Mouse (Mus musculus): Measurements from ENCODE around the gene Frmd4a. TPM values are rescaled to one million over a fixed set of nuclear protein-coding genes. Genes with fewer than 3 reads are reported as not detected.

Frmd4a gene
- total RNA-seq, 2 experiments from 2014 or later = 216 to 254 TPM

DNA sequence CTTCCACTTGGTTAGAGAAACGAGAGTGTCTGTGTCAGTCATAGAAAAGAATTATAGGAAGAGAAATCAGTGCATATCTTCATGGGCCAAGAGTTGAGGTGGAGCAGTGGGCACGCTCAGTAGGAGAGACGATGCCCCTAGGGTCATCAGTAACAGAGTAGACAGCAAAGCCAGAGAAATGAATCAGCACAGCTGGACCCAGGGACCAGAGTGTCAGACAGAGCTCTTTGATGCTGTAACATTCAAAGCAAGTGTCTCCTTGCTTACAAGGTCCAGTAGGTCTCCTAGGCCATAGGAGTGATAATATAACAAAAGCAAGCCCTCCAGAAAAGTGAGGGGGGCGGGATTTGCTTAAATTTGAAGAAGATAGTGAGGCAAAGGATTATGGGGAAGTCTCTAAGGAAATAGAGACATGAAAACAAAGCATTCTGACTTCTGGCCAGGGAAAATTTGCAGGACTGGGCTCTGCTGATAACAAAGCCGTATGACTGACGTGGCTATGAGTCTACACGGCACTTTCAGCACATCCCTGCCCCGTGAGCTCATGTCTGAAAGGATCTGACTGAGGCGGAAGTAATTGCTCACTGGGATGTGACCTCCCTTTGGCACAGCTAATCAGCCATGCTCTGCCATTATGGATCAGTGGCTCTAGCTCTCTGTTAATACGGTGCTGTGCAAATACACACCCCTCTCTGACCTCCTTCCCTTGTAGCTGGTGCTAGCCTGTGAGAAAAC lies 243.0 kb downstream of the Frmd4a start:
- intact Hi-C loops (cut with DNase I) = no loop called here
- peak; percentile 30 for DNase-seq

DNA sequence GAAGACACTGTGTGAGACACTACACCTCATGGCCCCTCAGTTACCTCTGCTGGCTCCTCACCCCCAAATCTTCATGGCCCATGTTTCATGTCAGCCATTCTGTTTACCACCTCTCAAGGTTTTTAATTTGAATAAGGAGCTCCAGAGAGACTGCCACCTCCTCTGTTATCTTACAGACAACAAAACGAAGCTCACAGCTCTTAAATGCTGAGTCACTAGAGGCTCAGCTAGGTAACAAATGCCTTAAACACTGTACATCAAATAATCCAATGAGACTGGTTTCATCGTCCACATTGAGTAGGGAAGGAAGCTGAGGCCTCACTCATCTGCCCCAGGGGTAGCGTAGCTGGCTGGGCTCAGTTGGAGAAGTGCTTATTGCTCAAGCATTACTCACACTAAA lies 245.2 kb downstream of the Frmd4a start:
- DNase-seq = no peak
- intact Hi-C loops (cut with DNase I) = no loop called here

DNA sequence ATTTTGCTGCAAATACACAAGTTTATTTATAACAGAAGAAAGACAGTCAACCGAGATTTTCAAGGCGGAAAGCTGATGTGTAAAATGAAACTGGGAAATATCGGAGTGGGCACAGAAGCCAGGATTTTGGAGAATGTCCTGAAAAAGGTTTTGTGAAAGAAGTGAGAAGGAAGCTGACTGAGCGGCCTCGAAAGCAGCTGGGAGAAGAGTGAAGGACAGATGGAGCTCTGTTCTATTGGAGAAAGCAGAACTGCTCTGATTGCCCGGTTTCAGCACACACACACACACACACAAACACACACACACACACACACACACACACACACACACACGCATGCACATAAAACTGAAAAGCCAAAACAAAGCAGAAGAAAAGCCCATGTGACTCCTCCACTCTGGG lies 249.9 kb downstream of the Frmd4a start:
- intact Hi-C loops (cut with DNase I) = no loop called here

DNA sequence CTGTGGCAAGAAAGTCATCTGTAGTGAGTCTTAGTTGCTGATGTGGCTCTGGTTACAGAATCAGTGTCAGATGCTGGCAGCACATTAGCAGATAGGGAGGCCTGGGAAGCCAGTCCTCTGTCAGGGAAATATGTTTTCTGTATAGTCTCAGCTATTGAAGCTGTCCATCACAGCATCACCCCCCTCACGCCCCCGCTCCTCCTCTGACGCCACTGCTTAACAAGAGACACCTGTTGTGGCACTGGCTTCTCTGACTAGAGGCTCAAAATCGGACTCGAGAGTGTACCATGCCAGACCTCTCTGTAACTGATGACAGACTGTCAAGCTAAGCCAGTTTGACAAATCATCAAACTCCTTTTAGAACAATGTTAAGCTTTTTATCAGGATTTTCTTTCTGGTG lies 265.3 kb downstream of the Frmd4a start:
- no peak for DNase-seq
- intact Hi-C loops (cut with DNase I) = no loop called here

More for the DNA sequence above, 249.9 kb downstream of the Frmd4a start:
- no peak for DNase-seq

DNA sequence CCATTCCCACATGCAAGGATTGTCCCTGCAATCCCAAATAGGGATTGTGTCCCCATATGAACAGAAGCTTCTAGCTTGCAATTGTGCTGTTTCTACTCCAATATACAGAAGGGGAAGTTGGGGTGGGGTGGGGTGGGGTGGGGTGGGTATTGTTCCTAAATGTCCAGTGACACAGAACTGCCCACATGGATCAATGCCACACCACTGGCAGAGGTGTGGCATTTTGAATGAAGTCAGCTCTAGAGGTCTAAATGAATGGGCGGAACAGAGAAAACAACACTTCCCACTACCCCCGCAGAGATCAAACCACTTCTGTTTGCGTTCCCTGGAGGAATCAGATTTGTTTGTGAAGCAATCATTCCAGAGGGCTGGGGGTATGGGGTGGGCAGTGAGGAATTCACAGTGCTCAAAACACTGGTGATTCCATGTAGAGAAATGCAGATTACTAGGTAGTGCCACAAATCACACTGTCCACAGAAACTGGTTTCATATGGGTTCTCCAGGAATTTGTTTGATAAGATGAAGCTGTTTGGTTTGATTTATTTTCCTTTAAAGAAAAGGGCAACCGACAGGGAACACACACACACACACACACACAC lies 268.3 kb downstream of the Frmd4a start:
- DNase-seq = no peak
- intact Hi-C loops (cut with DNase I) = no loop called here

DNA sequence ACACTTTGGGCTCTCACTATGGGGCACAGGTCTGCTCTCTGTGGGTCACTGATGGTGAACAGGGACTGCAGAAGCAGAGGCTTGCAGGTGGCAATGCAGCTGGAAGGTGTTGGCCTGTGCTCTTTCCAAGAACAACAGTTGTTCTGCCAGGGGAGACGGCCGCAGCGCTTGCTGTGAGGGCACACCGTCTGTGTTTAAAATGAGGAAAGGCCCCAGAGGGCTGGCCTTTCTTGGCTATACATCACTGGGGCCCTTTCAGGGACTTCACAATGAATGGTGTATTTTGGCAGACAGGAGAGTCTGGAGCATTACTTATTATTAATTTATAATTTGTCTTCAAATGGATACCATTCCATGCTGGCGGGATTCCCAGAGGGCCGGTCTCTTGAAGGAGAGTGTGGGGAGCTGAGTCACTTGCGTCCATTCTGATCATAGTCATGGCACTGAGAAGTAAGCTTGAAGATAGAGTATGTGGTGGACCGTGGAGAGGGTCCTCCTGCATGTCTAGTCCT lies 268.9 kb downstream of the Frmd4a start:
- intact Hi-C loops (cut with DNase I) = no loop called here
- peak; percentile 31 for DNase-seq

DNA sequence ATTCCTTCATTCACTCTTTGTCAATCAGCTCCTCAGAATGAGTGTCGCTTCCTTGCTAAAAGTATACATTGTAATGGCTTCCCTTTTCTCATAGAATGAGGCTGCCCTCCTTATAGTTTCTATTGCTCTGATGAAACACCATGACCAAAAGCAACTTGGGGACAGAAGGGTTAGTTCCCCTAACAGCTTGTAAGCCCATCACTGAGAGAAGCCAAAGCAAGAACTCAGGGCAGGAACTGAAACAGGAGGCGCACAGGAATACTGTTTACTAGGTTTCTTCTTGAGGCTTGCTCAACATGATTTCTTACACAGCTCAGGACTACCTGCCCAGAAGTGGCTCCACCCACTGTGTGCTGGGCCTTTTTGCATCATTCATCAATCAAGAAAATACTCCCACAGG lies 273.0 kb downstream of the Frmd4a start:
- intact Hi-C loops (cut with DNase I) = no loop called here

DNA sequence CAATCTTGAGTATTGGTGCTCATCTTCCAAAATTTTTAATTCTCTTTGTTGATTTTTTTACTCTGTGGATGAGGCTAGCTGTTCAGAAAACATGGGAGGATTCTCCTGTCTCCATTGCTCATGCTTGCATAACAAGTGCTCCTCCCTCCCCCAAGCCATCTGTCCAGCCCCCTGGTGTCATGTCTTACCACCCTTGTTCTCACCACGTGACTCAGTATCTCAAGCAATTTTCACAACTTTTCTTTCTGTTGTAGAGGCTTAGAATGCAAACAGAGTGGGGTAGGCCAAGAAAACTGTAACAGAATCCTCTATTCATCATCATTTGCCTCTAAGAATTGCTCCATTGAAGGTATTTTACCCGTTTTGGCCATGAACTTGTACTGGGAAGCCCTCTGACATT lies 273.6 kb downstream of the Frmd4a start:
- intact Hi-C loops (cut with DNase I) = no loop called here
- DNase-seq = no peak

More for the DNA sequence above, 273.0 kb downstream of the Frmd4a start:
- DNase-seq = no peak

DNA sequence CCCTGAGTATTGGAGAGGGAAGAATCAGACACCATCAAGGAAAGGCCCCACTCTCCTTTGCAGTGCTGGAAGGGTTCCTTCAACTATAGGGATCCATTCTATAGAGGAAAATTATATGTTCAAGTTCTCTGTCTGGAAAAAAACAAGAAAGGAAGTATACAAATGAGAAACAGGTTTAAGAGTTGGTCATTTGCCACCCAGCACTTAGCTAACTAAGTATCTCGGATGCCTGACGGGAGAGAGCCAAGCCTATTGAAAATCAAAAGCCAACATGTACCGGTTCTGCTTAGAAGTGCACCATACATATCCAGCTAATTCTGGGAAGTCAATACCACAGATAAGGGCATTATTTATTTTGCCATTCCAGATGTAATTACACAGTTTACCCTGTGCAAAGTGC lies 274.2 kb downstream of the Frmd4a start:
- intact Hi-C loops (cut with DNase I) = no loop called here
- DNase-seq = no peak

DNA sequence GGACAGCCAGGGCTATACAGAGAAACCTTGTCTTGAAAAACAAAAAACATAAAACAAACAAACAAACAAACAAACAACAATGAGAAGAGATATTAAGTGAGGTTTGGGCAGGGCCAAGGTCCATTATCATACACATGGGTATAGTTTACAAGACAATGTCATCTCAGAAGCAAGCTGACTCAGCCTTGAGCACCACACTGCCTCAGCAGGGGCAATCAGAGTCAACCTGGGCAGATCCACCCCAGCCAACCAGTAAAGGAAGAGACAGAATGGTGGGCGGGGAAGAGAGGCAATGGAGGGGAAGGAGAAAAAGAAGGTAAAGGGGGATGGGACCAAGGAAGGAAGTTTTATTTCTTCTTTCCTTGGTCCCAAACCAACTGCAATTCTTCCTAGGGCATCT lies 276.2 kb downstream of the Frmd4a start:
- DNase-seq = no peak
- intact Hi-C loops (cut with DNase I) = no loop called here

DNA sequence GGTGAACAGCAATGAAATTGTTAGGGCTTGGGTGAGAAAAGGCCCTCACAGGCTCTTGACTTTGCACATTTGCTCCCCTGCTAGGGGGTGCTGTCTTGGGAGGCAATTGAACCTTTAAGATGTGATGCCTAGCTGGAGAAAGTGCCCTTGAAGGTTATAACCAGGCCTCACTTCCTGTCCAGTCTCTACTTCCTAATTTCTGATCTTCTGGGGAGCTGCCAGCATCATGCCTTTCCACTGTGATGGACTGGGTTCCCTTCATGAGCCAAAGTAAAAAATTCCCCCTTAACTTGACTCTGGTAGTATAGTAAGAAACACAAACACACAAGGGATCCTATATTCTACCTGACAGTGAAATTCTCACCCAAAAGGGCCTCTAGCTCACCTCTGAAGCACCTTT lies 278.1 kb downstream of the Frmd4a start:
- no peak for DNase-seq
- intact Hi-C loops (cut with DNase I) = no loop called here

DNA sequence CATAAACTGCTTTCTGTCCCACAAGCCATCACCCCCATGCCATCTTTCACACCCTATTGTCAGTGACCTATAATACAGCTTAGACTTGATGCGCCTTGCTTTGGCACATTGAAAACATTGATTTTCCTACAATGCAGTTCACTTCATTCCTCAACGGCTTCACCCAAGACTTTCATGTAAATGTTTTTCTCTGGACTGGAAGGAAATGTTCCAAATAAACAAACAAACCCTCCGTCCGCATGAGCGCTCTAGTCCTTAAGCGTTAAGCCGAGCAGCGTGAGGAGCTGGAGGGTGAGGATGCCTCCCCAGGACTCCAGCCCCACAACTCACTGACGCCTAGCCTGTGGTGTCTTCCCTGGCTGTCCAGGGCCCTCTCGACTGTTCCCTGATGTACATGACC lies 279.4 kb downstream of the Frmd4a start:
- intact Hi-C loops (cut with DNase I) = no loop called here
- no peak for DNase-seq

DNA sequence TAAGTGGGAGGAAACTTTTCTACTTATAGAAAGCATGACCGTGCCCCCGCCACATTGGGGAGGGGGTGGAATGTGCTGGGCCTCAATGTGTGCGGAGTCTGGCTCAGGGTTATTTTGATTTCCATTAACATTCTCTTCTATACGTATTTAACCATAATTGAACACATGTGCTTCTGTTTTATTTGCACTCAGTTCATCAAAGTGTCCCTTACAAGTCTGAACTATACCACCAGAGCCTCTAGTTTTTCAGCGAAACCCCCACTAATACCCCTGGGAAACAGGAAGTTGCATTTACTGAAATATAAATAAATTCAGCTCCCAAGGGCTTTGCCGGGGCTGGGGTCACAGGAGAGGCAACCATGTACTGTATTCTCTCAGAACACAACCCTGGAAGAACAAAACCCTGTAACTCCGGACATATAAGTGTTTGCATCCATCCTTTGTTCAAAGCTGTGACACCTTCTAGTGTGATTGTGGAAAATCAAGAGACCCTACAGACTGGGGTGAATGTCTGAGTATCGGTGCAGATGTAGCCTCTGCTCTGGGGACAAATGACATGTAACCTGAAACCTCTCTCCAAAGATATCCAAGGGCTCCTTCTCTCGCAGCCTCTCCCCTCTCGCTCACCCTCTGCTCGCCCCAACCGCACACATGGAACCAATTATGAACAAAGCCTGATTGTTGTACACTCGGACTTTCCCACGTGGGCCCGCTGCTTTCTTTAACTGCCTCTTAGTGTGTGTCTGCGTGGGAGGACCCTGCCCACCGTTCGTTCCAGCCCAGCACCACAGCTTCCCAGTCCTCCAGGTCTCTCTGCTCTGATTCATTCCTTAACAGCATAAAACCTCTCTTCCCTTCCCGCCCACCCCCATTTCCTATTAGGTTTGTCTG lies 281.1 kb downstream of the Frmd4a start:
- intact Hi-C loops (cut with DNase I) = no loop called here
- no peak for DNase-seq

DNA sequence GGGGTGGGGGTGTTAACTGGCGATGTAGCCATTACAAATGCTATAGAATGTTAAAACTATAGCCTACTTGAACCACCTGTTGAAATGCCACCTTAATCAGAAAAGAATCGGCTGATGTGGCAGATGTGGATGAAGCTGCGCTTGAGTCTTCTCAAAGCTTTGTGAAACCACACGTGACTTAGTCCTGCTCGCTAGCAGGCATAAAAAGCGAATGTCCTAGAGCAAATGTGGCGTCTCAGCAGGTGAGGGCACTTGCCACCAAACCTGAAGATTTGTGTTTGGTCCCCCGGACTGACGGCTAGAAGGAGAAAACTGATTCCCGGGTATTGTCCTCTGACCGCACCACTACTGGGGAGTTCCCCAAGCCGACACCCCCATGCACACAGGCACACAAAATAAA lies 282.1 kb downstream of the Frmd4a start:
- intact Hi-C loops (cut with DNase I) = no loop called here
- no peak for DNase-seq

DNA sequence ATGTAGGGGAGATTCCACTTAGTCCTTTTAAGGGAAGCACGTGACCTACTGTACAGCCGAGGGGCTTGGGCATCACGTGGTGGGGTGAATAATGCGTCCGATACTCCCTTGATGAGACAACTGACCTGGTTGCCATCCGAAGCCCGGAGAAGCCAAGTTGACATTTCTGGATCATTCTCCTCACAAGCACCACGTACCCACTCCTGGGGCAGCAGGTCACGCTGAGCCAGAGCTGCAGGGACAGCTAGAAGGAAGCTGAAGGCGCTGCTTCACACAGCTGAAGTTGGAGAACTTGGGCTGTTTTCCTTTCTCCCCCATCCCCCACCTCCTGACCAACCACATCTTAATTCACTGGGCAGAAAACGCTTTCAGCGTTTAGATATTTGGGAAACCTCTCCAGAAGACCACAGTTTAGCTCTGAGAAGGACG lies 282.9 kb downstream of the Frmd4a start:
- peak; percentile 14 for DNase-seq
- intact Hi-C loops (cut with DNase I) = no loop called here

DNA sequence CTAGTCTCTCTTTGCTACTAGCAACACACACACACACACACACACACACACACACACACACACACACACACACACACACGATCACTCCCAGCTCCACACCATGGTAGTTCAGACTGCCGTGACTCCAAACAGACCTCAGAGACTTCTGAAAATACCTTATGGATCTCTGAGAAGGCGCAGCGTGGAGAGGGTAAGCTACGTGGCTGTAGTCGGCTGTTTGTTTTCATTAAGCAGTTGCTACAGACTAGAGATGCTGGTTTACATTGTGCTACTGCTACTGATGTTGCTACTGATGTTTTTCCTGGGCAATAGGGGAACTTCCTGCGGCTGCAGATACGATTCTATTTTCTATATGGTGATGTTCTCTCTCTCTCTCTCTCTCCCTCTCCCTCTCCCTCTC lies 283.3 kb downstream of the Frmd4a start:
- intact Hi-C loops (cut with DNase I) = no loop called here
- no peak for DNase-seq

DNA sequence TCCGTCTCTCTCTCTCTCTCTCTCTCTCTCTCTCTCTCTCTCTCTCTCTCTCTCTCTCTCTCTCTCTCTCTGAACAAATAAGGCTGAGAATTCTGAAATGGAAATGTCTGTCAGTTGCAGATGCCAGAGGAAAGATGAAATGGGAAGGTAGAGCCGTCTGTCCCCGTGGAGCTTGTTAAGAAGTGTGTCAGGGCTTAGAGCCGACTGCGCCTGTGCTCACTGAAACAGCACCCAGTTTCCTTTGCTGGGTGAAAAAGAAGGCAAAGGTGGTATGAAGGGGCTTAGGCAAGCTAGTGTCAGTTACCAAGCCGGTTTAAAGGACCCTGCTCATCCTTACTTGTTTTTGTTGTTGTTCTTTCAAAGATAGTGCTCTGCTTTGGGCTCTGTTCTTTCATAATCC lies 283.7 kb downstream of the Frmd4a start:
- no peak for DNase-seq
- intact Hi-C loops (cut with DNase I) = no loop called here

DNA sequence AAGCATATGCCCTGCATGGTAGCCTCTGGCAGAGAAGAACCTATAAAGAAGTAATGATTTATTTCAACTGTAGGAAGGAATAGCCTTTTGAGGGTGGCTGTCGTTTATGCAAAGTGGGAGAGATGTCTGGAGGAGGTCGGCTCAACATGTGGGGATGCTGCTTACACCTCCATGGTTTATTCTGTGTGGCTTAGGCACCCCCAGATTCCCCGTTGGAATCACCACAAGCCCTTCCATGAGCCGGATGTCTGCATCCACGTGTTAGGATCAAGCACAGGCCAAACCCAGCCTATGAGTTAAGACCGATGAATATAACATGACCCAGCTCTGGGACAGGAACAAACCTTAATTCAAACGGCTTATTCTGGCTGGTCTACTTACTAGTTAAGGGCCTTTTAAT lies 284.2 kb downstream of the Frmd4a start:
- intact Hi-C loops (cut with DNase I) = no loop called here
- DNase-seq = no peak

DNA sequence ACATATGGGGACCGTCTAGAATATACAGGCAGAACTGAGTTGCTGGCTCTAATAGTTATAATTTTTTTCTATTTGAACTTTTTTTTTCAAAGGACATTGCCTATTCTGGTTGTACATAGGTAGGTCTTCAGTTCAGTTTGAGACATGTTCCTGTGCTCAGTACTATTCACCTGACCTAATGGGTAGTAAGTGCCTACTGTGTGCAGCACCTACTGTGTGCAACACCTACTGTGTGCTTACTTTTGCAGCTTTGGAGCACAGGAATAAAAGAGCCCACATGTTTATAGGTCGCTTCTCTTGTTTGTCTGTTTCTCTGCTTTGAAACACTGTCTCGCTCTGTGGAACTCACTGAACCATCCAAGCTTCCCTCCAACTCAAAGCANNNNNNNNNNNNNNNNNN lies 284.6 kb downstream of the Frmd4a start:
- no peak for DNase-seq
- intact Hi-C loops (cut with DNase I) = no loop called here

DNA sequence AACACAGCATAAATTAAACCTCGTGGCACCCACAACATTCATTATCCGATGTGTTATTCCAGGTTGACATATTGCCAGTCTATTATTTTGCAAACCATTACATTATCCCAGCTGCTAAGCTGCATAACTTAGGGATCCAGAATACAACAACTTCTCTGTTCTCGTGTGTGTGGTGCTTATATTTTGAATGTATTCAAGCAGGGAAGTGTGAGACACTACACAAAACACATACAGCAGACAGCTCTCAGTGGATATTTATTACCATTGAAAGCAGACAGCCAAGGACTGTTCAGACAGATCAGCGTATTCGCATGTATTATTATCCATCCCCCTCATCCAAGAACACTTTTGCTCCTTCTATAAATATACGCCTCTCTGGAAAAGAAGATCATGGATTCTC lies 289.6 kb downstream of the Frmd4a start:
- DNase-seq = no peak
- intact Hi-C loops (cut with DNase I) = no loop called here

DNA sequence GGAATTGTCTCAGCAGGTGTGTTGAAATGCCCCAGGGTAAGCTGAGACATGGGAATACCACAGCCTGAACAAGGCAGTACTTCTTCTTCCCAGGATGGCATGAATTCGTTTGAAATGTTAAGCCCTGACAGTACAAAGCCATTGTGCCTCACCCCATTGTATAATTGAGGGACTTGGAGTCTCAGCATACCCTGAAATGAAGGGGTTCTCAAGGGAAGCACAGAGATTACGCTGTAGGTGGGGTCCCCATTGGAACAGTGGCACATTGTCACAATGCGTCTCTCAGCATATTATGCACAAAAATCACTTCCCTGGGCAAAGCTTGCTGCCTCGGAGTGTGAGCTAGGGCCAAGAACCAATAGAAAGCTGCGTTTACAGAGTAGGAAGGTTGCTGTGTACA lies 297.0 kb downstream of the Frmd4a start:
- no peak for DNase-seq
- intact Hi-C loops (cut with DNase I) = no loop called here

DNA sequence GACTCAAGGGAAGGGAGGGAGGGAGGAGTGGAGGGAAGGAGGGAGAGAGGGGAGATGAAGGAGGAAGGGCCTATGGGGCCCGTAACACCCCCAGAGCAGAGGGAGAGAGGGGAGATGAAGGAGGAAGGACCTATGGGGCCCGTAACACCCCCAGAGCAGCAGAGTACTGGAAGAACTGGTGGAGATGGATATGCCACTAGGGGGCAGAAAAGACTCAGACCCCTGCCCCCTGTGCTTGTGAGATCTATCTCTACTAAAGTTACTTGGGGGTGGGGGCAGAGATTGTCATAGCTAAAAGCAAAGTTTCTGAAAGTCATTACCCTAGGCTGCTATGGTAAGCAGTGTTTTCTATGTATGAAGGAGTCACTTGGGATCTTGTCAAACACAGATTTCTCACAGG lies 299.1 kb downstream of the Frmd4a start:
- intact Hi-C loops (cut with DNase I) = no loop called here
- DNase-seq = peak; percentile 33

Measured in left cerebral cortex, postnatal 4 days (tissue).